Mouse (Mus musculus): Measurements from ENCODE around the gene Rarb.
A peak's percentile ranks its signal among the peaks of the same experiment; 100 is the strongest.

Gene Rarb

DNA sequence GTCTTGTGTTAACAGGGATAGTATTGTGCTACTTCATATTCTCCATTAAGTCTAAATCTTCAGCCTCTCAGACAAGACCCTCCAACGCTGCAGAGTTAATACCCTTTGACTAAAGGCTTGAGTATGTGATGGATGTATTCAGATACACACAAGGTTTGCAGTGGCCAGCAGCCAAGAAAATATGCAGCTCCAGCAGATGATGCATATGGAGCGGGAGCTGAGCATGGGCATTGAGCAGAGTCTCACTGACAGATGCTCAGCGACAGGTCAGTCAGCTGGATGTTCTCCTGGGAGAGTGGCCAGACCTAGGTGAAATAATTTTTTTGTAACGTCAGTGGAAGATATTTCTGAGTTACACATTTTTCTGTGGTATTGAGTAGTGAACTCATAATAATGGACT, 229.8 kb downstream of the Rarb start:
- no peak for DNase-seq (ENCODE audit: low read depth, low spot score)

DNA sequence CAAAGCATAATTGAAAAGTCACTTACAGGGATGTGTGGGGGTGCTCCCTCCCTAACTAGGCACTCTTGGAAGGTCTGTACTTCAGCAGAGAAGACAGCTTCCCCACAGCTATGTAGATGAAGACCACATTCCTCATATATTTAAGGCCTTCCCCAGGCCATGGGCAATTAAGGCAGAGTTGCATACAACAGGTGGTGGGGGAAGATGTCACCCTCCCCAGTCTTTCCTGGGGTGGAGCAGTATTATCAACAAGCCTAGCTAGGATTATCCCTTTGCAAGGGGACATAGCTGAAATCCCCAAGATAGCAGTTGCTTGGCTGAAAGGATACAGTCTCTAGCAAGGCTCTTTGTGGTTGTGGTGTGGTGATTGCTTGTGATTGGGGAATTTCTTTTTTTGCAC, 240.9 kb downstream of the Rarb start:
- peak; percentile 32 for DNase-seq (ENCODE audit: low read depth, low spot score)

DNA sequence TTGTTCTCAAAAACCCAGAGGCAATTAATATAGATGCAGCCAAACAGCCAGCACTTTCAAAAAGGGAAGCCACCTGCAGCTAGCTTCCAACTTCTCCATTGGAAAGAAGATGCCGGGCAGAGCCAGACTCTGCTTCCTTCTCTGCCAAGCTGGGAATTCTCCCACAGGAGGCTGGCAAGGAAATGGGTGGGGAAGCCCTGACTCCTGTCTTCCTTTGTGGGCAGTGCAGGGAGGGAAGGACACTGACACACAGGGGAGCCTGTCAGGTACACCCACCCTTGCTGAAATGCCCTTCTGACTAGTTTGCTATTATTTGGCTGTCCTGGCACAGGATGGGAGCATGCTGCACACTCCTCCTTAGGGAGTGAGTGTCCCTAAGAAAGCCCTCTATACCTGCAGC, 241.9 kb downstream of the Rarb start:
- DNase-seq (ENCODE audit: low read depth, low spot score) = no peak

DNA sequence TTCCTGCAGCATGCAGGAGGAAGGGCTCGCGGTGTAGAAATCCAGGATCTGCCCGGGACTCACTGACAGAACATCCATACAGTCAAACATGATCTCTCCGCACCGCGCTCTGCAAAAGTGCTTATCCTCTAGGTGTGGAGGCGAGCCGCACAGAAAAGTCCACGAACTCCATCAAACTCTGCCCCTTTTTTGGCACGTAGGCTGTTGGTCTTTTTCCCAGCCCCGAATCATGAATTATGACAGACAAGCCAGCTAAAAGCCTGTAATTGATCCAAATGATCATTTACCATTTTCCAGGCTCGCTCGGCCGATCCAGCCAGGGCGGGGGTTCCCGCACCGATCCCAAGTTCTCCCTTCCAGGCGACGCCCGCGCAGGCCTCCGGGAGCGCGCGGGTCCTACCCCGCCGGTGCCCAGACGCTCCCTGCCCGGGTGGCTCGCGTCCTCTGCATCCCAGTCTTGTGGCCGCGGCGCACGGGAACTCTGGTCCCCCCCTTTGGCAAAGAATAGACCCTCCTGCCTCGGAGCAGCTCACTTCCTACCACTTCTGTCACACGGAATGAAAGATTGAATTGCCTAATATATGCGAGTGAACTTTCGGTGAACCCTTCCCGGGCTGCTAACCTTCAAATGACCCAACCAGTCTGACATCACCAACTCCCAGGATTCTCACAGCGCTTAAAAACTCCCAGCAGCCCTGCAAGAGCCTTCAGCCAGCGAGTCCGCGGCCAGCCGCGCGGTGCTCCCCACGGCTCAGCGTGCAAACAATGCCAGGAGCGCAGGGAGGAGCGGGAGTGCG, 243.8 kb downstream of the Rarb start:
- peak; percentile 97 for DNase-seq (ENCODE audit: low read depth, low spot score)

DNA sequence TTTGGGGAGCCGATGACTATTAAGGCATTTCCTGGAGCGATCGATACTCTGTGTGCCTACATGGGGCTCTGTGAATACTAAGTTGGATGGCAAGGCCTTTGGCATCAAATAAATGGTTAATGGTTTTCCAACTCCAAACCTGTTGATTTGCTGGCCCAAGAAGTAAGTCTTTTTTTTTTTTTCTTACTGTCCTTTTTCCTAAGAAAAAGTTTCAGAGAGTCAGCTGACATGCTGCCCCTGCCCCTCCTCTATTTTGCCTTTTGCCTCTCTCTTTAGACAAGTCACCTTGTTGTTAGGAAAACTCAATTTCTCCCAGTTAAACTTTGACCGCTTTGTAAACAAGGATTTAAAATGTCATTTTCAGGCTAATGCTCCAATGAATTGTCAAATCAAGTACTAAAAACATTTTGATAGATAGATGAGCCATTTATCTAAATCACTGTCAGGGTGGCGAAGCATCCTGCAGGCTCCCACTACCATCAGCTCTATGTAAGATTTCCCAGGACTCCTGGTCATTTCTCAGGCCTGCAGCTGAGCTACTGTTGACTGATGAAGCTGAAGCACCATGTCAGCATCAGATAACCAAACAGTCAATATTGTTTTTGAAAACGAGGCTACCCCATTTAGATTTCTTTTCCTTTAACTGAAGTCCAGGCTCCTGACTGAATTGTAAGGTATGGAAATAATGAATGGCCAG, 245.3 kb downstream of the Rarb start:
- no peak for DNase-seq (ENCODE audit: low read depth, low spot score)

DNA sequence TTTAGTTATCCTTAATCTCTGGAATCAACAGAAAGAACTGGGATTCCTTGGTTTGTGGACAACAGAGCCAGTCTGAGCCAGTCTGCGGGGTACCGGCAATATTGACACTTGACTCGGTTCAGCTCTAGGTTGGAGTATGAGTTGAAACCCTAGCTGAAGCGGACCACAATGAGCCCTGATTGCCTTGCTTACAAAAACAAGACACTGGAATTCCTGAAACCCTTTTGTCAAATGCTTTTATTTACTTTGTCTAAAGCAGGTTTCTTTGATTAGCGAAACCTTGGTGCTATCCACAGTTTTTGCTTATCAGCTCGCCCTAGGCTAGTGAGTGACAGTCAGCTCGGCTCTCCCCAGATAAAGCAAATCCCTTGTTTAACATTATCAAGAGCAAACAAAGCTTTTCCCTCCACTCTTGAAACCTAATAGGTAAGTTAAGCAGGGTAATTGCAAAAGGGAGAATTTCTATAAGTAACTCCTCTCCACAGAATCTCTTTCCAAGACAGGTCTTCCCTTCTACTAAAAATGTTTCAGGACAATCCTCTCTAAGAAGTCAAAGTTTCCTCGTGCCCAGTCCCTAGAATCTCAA, 246.1 kb downstream of the Rarb start:
- DNase-seq (ENCODE audit: low read depth, low spot score) = peak; percentile 46

DNA sequence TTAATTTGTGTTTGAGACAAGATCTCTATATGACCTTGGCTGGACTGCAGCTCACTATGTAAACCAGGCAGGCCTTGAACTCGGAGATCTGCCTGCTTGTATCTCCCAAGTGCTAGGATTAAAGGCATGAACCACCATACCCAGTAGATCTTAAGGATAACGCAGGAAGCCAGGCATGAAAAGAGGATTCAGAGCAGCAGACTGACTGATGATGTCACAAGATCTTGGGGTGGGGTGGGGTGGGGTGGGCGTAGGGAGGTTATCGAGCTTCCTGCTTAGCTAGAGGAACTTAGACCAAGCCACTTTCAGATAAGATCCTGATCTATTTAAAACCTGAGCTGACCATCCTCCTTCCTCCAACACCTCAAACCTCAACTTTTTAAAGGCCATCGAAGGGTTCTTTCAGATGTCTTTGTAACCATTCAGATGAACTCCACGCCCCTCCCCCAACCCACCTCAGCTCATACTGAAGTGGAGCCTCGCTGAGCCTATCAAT, 249.4 kb downstream of the Rarb start:
- peak; percentile 18 for DNase-seq (ENCODE audit: low read depth, low spot score)

DNA sequence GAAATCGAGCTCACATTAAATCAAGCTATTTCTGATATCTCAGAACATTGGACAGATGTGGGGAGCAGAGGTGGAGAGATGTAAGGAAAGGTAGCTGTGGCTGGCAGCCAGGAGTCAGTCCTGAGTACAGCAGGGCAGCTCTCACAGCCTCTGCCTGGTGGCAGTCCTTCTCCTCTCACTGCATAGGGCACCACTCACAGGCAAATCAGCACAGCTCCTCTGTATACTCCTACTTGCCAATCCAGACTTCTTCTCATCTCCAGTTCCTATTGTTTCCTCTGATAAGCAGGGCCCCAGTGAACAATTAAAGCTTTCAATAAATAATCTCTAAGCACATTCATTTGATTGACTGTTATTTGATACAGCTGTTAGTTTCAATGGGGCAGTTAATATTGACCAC, 252.0 kb downstream of the Rarb start:
- DNase-seq (ENCODE audit: low read depth, low spot score) = no peak

DNA sequence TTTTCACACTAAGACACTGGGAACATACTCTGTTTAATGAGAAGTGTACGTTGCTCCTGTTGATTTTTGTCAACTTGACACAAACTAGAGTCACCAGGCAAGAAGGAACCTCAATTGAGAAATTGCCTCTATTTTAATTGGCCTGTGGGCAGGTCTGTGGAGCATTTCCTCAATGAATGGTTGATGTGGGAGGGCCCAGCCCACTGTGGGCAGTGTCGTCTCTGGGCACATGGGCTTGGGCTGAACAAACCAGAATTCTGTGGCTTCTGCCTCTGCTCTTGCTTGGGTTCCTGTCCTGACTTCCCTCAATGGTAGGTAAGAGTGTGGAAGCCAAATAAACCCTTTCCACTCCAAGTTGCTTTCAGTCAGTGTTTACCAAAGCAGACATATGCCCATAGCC, 255.0 kb downstream of the Rarb start:
- no peak for DNase-seq (ENCODE audit: low read depth, low spot score)

DNA sequence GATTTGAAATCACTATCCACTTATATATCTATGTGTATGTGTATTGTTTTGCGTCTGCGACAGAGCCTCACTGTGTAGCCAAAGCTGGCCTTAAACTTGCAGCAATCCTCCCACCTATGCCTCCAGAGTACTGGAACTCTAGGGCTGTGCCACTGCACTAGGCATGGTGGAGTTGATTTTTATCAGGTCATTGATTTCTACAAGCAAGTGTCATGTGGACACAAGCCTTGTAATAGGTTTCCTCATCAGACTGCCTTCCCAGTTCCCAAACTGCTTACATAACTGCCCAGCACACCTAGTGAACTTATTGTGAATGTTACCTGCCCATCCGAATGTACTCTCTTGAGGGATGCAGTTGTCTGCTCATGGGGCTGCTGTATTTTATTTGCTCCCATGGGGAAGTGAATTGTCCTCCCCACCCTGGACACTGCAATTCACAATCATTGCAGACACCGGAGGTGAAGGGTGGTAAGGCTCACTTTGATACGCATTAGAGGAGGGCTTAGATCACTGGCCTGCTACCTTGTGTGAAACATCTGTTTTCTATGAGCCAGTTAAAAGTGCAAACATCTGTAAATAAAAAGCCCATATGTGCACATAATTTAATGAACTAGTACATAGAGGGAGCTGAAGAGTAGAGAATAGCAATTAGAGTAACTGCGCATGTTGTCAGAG, 257.3 kb downstream of the Rarb start:
- no peak for DNase-seq (ENCODE audit: low read depth, low spot score)

DNA sequence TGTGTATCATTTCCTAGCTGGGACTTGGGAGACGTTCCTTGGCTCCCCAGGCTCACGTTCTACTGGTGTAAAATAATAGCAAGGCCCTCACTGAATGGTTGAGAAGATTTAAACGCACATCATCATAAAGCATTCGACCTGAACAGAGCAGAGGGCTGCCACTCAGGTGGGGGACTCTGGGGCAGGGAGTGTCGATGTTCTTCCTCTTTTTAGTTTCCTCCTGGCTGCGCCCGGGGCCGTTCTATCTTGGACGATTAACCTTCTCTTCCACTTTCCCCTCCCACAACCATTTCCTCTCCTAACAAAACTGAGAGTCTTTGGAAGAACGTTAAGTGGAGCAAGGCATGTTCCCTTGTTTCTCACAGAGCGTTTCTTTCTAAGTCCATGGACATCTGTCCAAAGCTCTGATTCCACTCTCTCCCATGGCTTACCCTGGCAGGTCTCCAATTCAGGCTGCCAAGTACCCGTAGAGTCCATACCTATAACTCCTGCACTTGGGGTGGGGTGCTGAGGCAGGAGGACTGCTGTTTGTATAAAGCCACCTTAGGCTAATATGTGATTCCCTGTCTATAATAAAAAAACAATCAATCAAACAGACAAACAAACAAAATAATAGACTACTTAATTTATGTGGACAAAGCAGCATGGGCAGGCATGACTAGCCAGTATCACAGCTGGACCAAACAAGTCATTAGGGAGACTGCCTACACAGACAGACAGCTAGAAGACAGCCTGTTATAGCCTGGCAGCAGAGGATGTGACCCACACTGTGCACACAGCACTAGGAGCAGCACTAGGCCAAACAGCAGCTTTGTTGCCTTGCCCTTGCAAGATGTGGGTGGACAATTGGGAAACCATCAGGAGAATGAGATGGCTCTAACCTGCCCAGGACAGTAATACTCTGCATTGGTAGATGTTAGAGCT, 259.4 kb downstream of the Rarb start:
- no peak for DNase-seq (ENCODE audit: low read depth, low spot score)

DNA sequence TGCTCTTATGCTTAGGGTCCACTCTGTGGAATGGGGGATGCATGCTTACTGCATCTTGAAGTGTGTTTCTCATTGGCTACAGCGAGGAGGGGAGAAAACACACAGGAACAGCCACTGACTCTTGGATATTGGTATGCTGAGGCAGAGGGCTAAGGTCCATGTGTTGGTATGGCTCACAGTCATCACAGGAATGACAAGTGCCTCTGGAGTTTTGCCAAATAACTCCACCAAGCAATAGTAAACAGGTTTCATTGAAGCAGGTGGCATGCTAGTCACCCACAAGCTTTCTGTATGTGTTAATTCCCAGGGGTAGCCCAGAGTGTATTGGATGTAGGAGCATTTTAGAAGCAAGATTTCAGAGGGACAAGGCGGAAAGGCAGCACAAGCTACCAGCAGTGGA, 260.9 kb downstream of the Rarb start:
- DNase-seq (ENCODE audit: low read depth, low spot score) = no peak

DNA sequence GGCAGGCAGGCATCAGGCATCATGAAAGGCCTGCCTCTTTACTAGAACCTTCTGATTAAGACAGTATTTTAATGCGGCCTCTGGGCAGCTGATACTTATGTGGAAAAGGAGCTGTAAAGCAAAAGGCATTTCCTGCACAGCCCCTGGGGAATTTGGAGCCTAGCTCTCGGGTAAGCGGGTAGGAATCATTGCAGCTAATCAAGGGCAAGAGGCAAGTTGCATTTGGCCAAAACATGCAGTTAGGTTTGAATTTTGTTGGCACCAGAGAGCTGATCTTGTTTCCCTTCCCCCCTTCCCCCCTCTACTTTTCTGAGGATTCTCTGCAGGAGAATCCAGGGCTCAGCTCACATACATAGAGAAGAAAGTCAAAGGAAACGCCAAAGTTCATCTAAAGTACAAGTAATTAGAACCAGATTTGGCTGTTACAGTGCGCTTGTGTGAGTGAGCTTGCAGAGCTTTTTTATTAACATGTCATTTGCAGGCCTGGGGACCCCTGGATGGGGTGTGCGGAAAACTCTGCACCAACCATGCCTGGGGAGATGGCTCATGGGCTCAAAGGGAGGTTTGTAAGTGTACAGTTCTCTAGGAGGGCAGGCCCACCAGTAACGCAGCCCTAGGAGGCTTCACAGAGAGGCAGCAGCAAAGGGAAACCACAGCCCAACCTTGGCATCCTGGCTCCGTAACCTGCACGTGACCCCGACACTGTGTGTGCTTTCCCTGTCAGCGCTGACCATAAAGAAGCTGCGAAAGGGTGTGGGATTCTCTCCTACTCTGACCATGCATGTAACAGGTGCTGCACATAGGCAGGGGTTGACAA, 264.1 kb downstream of the Rarb start:
- DNase-seq (ENCODE audit: low read depth, low spot score) = no peak

DNA sequence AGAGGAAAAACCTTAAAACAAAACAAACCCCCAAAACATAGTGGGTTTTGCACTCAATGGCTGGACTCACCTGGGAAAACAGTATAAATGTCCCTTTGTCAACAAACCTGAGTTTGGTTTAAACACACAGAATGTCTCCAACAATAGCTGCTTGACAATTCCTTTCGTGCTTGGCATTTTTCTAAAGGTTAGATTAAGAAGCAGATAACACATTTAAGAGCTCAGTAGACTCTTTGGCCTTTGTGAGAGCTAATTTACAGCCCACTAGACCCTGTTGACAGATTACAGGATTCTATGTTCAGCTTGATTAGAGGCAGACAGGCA, 264.7 kb downstream of the Rarb start:
- DNase-seq (ENCODE audit: low read depth, low spot score) = no peak

DNA sequence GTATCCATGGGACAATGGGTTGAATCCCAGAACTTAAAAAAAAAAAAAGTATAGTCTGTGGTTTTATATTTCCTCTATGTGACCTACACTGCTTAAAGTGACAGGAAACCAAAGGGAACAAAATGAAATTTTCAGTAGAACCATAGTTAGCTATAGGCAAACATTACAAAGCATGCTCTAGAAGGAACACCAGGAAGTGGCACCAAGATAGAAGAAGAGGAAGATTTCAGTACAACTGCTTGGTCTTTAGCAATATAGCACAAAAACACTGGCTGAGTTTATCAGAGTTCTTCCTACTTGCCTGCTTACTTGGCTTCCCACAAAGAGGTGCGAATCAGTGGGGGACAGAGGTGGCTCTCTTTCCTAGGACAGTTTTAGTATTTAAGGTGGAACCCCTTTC, 266.7 kb downstream of the Rarb start:
- DNase-seq (ENCODE audit: low read depth, low spot score) = no peak

DNA sequence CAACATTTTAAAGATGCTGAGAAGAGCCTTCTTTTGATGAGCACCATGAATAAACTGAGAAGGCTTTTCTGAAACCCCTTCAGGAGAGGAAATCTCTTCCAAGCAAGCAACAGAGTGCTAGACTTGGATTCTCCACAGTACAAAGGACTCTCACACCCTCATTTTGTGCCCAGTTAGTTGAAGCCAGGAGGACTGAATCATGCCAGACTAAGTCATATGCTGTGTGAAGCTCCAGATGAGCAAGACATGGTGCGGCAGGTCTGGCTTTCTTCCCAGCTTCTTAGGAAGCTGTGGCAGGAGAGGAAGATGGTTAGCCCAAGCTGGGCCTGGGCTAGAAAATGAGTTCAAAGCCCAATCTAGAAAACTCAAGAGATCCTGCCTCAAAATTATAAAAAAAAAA, 267.1 kb downstream of the Rarb start:
- DNase-seq (ENCODE audit: low read depth, low spot score) = no peak

DNA sequence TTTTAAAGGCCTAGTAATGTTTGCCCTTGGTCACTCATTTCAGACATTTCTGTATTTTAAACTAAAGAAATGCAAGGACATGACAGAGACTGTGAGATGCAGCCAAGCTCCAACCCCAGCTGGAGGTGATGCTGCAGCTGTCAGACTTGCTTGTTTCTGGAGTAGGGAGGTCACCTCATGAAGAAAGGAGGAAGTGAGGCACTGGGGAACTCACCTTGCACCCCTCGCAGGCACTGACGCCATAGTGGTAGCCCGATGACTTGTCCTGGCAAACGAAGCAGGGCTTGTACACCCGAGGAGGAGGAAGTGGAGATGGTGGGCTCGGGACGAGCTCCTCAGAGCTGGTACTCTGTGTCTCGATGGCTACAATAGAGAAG, 270.8 kb downstream of the Rarb start:
- DNase-seq (ENCODE audit: low read depth, low spot score) = no peak

DNA sequence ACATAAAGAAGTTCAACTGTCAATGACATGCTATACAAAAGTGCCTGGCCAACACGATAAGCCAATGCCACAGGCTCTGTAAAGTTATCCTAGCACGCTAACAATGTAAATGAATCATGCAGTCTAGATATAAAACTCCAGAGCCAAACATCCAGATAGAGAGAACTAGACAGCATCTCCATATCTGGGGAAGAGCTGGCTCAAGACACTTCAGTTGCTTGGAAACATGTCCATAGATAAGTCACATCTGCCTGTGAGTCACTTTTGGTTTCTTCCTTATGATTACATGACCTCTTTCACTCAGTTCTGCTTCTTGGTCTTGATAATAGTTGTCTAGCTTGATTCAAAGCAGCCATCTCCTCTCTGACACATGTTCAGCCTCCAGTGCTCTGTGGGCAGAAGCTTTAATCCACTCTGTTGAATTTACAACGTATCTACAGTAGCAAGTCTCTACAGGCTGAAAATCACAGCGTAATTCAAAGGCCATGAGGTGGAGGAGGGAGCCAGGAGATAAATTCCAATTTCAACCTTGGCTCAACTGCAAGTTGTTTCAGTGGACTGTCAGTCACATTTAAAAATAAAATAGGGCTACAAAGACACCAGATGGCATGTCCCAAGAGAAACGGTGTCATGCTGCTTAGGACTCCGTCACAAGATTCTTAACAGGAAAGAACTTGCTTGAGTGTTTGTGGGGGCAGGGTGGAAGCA, 271.3 kb downstream of the Rarb start:
- DNase-seq (ENCODE audit: low read depth, low spot score) = no peak

DNA sequence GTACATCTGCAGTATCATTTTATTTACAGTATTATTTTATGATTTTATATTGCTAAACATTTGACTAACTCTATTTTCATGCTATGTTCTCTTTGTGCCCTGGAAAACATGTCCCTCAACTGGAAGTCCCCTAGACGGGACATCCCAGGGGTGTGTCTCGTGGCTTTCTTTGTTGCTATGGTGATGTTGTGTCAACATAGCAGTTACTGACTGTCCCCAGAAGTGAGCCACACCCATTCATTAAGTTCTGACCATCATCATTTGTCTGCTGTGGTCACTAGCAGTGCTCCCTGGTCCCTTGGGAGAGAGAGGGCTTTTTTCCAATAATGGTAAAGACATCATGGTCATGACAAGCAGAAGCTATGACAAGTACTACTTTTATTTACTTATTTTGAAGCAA, 274.0 kb downstream of the Rarb start:
- no peak for DNase-seq (ENCODE audit: low read depth, low spot score)

DNA sequence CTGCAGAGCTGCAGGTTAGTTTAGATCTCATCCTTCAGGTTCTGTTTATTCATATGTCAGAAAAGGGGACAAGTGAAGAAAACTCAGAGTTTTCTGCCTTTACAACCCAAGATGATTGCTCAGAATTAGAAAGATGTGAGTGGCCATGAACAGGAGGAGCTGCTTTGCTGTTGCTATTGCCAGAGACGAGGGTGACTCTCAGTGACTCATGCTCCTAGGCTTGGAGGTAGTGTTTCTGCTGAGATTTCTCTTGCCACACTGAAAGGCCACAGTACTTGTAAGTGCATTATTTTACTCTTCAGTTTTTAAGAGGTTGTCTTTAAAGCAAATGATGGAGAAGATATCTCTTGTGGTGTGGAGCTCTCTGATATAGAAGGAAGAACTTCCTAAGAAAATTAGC, 277.3 kb downstream of the Rarb start:
- no peak for DNase-seq (ENCODE audit: low read depth, low spot score)

All from R1 (cell line).